Mouse (Mus musculus): ENCODE measurements at regions not wholly inside any gene's neighbourhood (a gene's known extent, or its start where the extent isn't known, plus 50 kb on each side); places are given as distances from the start of the nearest gene placed in this dataset.

GRCm38 (mm10) chr11:24257741-24258140, 179.9 kb downstream of the Bcl11a start:
- TF ChIP-seq FLI1 (IDR thresholded peaks at IDR 0.05; ENCODE audit: low read length) (no peak), GATA1 (IDR thresholded peaks at IDR 0.05; ENCODE audit: borderline replicate concordance, low read length) (no peak)

All from megakaryocyte, embryonic 14.5 days (primary cell).